Mouse (Mus musculus): ENCODE results near the gene Chuk.

DNA sequence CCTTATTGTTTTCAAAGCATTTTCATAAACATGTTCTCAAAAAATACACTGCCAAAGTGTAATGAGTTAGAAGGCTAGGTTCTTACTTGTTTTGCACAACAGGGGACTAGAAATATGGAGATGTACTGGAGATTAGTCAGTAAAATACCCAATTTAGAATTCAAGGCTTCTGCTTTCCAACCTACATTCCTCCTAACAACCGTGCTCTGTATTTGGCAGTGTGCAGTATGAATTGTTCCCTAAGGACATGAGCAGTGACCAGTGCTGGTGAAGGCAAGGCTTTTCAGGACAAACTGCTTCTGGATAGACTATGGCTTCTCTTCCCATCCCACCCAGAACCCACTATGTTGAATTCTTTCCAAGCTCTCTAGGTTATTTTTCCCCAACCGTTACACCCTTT is 26.4 kb downstream of the Chuk start:
- TF ChIP-seq CTCF (IDR thresholded peaks at IDR 0.05; ENCODE audit: extremely low read depth, insufficient read depth, low read length), result no peak
- TF ChIP-seq POLR2A (IDR thresholded peaks at IDR 0.05; ENCODE audit: extremely low read depth, insufficient read depth, low read length), result no peak
